Mouse (Mus musculus): ENCODE measurements around the gene Snd1. TPM values are rescaled to one million over a fixed set of nuclear protein-coding genes. Genes with fewer than 3 reads are reported as not detected.
A peak's percentile ranks its signal among the peaks of the same experiment; 100 is the strongest.

Gene Snd1
- total RNA-seq, 2 experiments from 2014 or later: 76.7 to 77.9 TPM

GRCm38 (mm10) chr6:28831011-28831853, 356.3 kb downstream of the Snd1 start, which contains the start of gene Lrrc4:
TSS of gene Lrrc4 (minus strand) at chr6:28831747.
- no peak for DNase-seq (ENCODE audit: extremely low spot score in 1 of 2, low spot score in 2 of 2)
- TF ChIP-seq CTCF (IDR thresholded peaks at IDR 0.05): no peak
- Histone ChIP-seq H3K27ac (peak within 1 kb of the TSS; percentile 99), H3K4me3 (peak within 1 kb of the TSS; percentile 95)
- intact Hi-C loops (cut with DNase I): loop anchor here (5.0 kb wide), 3 partner anchors 124 to 409 kb away; partner anchors contain the start of gene Arf5

- Histone ChIP-seq H3K27ac (peak overlapping the region; percentile 99), H3K4me3 (peak overlapping the region; percentile 95)
- intact Hi-C loops (cut with DNase I): loop anchor here (2.0 to 5.0 kb wide), 4 partner anchors 125 to 410 kb away; partner anchors contain the start of gene Arf5
- no peak for TF ChIP-seq CTCF (IDR thresholded peaks at IDR 0.05)
- DNase-seq (ENCODE audit: extremely low spot score in 1 of 2, low spot score in 2 of 2): peak; percentile 64
Measured at GRCm38 (mm10) chr6:28831854-28832750, 357.2 kb downstream of the Snd1 start.

DNA sequence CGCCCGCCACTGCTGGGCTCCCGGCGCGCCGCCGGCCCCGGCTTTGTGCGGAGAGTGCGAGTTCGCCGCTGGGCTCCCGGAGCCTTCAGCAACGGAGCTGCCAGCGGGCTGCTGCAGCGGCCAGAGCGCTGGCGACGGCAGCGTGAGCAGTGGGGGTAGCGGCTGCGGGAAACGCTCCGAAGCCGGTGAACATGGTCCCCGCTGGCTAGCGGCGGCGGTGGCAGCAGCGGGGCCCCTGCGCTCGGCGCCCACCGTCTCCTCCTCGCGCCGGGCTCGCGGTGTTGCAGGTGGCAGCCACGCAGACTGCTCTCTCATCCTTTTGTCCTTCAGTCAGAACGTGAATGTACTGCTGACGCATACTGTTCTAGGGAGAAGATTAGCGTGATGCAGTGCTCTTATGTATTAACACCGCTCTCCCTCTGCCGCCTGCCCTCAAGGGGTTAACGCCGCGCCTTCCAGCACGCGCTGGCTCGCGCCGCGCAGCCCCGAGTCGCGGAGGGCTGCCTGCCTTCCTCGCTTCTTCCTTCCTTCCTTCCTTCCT, 357.9 kb downstream of the Snd1 start:
- Histone ChIP-seq H3K4me3 (peak overlapping the region; percentile 95), H3K27ac (peak overlapping the region; percentile 99)
- intact Hi-C loops (cut with DNase I): loop anchor here (2.0 to 5.0 kb wide), 4 partner anchors 126 to 411 kb away; partner anchors contain the start of gene Arf5
- DNase-seq (ENCODE audit: extremely low spot score in 1 of 2, low spot score in 2 of 2): peak; percentile 60 to 63
- TF ChIP-seq CTCF (IDR thresholded peaks at IDR 0.05): peak; percentile 8

- no peak for TF ChIP-seq CTCF (IDR thresholded peaks at IDR 0.05)
- H3K27ac ChIP-seq: peak overlapping the region; percentile 99
- DNase-seq (ENCODE audit: extremely low spot score in 1 of 2, low spot score in 2 of 2): peak; percentile 70 to 80
- peak overlapping the region; percentile 95 for H3K4me3 ChIP-seq
- intact Hi-C loops (cut with DNase I): loop anchor here (2.0 to 5.0 kb wide), 4 partner anchors 126 to 411 kb away; partner anchors contain the start of gene Arf5
Measured at GRCm38 (mm10) chr6:28833380-28833822, 358.5 kb downstream of the Snd1 start.

- no peak for DNase-seq (ENCODE audit: extremely low spot score in 1 of 2, low spot score in 2 of 2)
- Histone ChIP-seq H3K27ac (peak overlapping the region; percentile 99), H3K4me3 (peak overlapping the region; percentile 95)
- intact Hi-C loops (cut with DNase I): loop anchor here (2.0 to 5.0 kb wide), 4 partner anchors 127 to 412 kb away; partner anchors contain the start of gene Arf5
- TF ChIP-seq CTCF (IDR thresholded peaks at IDR 0.05): no peak
Measured at GRCm38 (mm10) chr6:28834046-28834445, 359.1 kb downstream of the Snd1 start.

GRCm38 (mm10) chr6:28836600-28836999, 361.7 kb downstream of the Snd1 start:
- no peak overlapping the region for H3K27ac ChIP-seq
- intact Hi-C loops (cut with DNase I): loop anchor here (5.0 kb wide), 1 partner anchor 36 kb away; no protein-coding TSS in a partner anchor
- TF ChIP-seq CTCF (IDR thresholded peaks at IDR 0.05): peak; percentile 71

DNA sequence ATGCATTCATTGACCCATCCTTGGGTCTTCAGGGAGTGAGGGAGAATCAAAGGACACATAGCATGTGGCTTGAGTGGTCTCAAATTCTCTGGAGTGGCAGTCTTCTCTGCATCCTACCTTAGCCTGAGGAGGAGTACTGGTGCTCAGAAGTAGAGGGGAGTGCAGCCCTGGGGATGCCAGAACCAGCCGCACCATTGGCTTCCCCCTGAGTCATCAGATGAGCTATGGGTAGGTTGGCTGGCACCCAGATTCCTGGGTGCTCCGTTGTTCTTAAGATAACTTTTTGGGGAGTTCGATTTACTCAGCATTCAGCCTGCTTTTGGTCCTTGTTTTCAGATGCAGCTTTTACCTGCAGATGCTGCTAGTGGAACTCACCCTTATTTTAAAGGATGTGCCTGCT, 366.6 kb downstream of the Snd1 start:
- no peak overlapping the region for H3K4me3 ChIP-seq
- TF ChIP-seq CTCF (IDR thresholded peaks at IDR 0.05): no peak
- no peak for DNase-seq (ENCODE audit: extremely low spot score in 1 of 2, low spot score in 2 of 2)
- intact Hi-C loops (cut with DNase I): no loop called here
- peak overlapping the region; percentile 28; the same call in 1 of the 2 replicates for H3K27ac ChIP-seq

More at GRCm38 (mm10) chr6:28836600-28836999, 361.7 kb downstream of the Snd1 start:
- no peak overlapping the region for H3K4me3 ChIP-seq
- no peak for DNase-seq (ENCODE audit: extremely low spot score in 1 of 2, low spot score in 2 of 2)

DNA sequence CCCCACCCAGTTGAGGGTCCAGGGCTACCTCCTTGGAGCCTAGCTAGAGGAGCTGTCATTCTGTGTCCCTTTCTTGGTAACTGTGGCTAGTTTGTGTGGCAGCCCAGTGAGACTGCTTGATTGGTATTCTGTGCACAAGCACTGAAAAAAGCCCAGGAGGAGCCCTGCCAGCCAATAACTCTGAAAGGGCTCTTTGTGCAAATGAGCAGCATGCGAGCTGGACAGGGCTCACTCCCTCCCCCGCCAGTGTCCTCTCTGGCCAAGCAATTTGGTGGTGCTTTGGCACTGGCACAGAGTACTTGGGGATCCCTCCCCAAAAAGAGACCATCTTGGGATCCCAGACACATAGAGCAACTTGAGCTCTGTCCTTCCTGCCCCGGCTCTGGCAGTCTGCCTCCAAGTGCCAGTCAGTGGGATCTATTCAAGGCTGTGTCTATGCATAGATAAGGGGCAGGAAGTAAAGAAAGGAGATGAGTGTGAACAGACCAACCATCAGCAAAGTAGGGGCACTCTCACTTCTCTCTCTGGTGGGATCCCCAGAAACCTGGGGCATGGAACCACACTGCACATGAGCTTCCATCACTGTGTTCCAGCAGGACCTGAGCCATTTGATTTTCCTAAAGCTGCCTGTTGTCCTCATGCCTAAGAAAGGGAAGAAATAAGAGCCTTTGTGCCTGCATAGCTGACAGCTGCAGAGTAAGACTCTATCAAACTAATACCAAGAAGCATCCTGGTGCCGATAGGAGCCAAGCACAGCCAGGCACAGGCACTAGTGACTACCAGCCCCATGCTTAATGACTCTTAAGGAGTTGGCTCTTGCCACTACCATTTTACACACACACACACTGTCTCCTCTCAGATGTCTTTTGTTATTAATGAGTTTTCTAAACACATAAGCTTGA, 367.7 kb downstream of the Snd1 start:
- no peak for TF ChIP-seq CTCF (IDR thresholded peaks at IDR 0.05)
- intact Hi-C loops (cut with DNase I): no loop called here
- Histone ChIP-seq H3K27ac (peak overlapping the region; percentile 61), H3K4me3 (no peak overlapping the region)
- DNase-seq (ENCODE audit: extremely low spot score in 1 of 2, low spot score in 2 of 2): peak in 1 of 2 experiments; percentile 67

DNA sequence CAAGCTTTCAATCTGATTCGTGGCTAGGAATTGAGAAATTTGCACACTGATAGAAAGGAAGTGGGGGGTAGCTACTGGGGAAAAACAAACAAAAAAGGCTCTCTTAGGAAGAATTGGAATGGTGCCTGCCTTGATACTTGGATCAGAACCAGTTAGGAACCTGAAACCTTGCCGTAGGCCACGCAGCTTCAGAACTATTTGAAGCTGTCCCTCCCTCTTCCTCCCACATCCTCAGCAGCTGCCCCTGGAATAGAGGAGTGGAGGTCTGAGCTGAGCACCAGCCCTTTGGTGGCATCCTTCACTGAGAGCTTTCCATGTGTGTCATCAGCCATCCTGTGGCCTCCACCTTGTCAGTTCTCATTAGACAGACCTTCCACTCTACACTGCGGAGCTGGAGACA, 370.7 kb downstream of the Snd1 start:
- H3K27ac ChIP-seq: no peak overlapping the region
- DNase-seq (ENCODE audit: extremely low spot score in 1 of 2, low spot score in 2 of 2): no peak
- intact Hi-C loops (cut with DNase I): no loop called here
- TF ChIP-seq CTCF (IDR thresholded peaks at IDR 0.05): no peak
- no peak overlapping the region for H3K4me3 ChIP-seq

- no peak for DNase-seq (ENCODE audit: extremely low spot score in 1 of 2, low spot score in 2 of 2)
- intact Hi-C loops (cut with DNase I): no loop called here
- no peak for TF ChIP-seq CTCF (IDR thresholded peaks at IDR 0.05)
- Histone ChIP-seq H3K4me3 (no peak overlapping the region), H3K27ac (no peak overlapping the region)
Measured at GRCm38 (mm10) chr6:28847616-28848015, 372.7 kb downstream of the Snd1 start.

Measured in left cerebral cortex, adult 2 months (tissue).